Mouse (Mus musculus) mesoderm, embryonic 11.5 days (tissue): Measurements from ENCODE around the gene Plau.
A peak's percentile ranks its signal among the peaks of the same experiment; 100 is the strongest.

ENCODE experiments used
- DNase-seq: peaks from one replicate; pipeline ENCODE4 v3.0.0-alpha.2; 2012; ENCODE audit warnings: low read depth, low spot score

Plau gene

DNA sequence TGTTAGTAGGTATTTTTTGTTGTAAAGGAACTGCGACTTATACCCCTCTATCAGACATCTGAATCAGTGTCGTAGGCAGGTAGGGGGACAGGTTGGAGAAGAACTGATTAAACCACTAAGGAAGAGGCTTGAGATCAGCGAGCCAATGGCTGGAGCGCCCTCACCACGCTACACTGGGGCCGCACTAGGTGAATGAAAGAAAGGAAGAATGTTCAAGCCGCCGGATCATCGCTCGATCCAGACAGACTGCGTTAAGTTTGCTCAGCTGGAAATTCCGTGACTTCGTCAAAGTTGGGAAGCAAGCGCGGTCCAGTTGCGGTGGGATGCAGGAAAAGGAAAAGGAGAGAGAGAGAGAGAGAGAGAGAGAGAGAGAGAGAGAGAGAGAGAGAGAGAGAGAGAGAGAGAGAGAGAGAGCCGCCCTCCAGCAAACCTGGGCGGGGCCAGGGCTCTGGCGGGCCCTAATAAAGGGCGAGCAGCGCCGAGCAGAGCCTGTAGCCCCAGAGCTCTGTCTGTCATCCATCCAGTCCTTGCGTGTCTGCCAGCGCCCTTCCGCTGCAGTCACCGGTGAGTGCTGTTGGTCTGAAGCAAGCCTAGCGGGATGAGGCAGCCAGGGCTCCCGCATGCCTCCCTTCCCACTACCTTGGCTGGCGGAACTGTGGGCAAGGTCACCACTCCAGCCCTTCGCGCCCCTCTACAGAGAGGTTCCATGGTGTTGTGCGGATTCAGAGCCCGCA, at the start of gene Plau:
Plau (plus strand) TSS at position 490 of the 734 bp plus-strand sequence.
- peak; percentile 79 for DNase-seq

DNA sequence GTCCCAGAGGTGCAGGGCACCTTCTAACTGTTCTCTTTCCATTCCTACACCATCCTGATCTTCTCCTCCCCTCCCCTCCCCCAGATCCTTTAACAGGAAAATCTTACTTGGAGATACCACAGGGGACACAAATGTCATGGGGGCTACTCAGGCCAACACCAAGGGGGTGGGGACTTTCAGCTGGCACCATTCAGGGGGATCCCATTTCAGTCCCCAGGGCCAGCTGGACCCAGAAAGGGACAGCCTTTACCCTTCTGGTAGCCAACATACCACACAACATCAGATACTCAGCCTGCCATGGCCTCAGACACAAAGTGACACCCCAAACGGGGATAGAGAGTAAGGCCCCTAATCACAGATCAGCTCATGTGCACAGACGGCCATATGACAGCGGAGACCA, 48.3 kb upstream of the Plau start:
- DNase-seq, result no peak

DNA sequence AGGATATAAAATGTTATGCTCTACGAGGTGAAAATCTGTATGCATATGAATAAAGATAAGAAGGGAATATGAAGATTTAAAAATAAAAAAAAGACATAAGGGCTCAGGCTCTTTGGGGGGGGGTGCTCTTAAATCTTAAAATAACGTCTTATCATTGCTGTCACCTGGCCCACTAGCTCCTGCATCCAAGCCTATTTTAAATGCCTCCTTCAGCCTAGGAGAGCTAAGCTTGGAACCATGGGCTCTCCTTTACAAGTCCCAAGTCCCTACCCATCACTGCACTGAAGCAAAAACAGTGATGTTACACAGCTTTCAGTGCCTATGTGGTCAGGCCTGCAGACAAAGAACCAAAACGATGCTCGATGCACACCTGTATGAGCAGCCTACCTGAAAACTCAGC, 46.9 kb upstream of the Plau start:
- DNase-seq, result no peak

DNA sequence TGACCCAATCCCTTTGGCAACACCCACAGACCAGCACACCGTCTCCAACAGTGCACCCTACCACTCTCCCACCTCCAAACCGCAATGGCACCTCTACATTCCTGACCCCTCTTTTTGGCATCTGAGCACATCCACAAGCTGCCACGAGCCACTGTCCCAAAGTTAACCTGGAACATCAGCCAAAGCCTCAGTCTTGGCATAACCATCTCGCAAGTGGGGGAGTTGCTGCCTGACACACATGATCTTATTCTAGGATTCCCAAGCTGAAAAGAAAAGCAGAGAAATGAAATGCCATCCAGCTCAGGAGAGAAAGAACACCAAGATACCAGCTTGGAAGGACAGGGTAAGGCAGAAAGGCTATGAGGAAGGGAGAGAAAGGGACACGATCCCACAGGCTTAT, 46.0 kb upstream of the Plau start:
- DNase-seq, result no peak

DNA sequence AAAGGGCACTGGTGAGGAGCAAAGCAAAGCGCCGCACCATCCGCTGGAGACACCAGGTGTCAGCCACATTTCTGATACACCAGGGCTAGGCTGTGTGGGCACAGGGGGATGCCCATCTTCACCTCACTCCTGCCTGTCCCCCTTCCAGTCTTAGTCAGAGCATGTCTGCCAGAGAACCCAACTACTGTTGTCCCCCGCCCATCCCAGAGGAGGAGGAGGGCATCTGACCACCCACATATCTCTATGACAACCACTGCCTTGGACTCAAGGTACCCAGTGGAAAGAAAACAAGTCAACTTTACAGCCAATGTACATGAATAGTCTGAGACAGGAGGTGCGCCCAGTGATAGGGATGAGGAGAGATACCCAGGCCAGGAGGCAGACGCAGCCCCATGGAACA, 45.5 kb upstream of the Plau start:
- no peak for DNase-seq

DNA sequence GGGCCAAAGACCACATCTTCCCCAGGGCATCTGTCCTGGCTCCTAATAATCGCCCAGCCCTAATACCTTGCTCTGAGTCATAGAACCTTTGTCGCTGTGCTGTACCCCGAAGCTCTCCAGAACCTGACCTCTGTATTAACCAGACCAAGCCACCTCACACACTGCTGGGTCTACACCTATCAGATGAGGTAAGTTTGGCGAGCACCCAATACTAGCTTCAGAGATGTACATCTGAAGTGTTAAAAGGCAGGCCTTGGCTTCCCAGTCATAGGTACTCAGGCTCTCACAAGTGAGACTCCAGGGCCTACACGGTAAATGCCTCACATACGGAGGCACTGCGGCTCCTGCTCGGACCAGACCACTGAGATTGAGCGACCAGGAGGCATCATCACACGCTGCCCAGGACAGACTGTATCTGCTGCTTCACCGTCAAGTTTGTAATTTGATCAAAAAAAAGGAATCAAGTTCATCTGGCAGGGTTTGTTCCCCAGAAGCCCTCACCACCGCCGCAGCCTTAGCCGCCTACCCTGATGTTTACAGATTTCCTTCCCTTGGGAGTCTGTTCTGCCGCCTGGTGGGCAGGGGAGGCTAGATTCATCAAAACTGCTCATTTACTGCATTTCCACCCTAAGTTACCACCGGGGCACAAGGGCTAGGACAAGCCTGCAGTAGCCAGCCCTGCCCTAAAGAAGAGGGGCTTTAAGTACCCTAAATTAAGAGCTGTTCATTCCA, 44.8 kb upstream of the Plau start:
- no peak for DNase-seq

DNA sequence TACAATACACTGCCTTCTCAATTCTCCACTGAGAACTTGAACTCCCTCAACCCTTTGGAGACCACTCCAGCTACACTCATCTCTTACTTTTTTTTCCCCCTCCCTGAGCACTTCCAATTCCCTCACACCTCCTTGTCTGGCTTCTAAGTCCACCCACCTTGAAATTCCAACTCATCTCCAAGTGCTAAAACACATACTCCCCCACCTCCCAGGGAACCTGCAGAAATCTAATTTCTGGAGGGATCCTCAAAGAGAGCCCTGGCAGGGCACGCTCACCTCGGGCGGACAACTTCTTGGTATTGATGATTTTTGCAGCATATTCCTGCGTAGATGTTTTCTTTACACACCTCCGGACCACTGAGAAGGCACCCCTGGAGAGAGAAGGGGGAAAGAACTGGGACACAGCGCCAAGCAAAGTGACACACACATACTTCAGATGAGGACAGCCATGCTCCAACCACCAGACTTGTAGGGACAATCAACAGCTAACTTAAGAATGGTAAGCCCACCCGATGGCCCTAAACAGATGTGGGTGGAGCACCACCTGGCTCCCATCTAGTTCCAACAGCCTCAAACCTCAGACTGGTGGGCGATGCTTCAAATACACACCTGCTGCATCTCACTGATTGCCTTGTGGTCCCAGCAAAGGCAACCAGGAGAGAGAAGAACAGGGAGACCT, 44.1 kb upstream of the Plau start:
- DNase-seq, result no peak

DNA sequence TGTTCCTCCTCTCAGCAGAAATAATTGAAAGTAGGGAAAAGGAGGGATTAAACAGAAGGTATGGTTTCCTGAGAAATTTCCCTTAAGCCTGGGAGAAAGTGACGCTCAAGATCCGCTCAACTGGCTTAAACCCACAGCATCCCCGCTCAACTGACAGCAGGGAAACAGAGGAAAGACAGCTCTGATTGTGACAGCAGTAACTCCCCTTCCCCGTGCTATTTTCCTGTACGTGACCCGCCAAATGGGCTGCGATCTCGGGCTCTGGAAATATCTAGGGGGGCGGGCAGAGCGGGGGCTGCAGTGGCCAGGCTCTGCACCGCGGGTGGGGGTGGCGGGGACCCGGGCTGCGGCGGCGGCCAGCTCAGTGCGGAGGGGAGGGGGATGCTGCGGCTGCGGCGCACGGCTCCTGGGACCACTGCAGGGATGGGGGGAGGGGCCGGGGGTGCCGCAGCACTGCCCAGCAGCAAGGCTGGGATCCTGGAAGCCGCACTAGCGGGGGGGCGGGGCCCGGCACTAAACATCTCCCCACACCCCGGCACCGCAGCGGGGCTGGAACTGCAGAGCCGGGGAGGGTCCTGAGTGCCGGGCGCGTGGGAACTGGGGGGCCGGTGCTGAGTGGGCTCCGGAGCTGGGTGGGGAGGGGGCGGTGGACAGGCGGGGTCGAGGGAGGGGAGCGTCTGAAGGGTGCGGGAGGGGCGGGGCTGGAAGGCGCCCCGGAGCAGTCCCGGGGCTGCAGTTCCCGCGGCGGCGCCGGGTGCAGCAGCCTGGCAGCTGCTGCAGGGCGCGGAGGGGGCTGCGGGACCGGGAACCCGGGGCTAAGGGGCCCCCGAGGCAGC, 43.3 kb upstream of the Plau start:
- DNase-seq, result peak; percentile 67

DNA sequence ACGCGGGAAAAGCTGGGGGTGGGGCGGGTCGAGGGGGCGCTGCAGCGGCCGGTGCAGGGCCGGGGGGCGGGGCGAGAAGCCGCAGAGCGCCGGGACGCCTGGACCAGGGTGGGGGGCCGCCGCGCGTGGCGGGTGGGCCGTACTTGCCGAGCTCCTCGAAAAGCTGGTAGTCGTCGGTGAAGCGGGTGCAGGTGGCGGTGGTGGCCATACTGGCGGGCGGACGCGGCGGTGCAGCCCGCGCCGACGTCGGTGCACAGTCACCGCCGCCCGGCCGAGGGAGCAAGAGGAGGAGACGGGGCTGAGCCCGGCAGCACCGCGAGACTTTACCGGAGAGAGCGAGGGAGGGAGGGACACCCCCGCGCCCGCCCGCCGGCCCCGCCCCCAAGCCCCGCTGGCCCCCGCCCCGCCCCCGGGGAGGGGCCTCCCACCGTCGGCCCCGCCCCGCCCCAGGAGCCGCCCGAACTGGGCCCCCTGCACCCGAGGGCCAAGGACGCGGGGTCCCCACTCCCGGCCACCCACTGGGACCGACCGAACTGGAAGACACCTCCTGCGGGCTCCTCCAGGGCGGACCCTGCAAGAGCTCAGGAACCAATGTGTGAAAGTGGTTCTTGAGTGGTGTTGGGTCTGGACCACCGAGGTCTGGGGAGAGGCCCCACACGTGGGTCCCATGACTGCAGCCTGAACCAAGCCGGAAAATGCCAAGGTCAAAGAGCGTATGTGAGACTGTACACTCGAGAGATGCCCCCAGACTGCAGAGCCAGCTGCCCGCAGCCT, 42.5 kb upstream of the Plau start, which contains the start of gene Camk2g:
Camk2g (minus strand) TSS at position 331 of the 774 bp plus-strand sequence.
- peak; percentile 85 for DNase-seq

DNA sequence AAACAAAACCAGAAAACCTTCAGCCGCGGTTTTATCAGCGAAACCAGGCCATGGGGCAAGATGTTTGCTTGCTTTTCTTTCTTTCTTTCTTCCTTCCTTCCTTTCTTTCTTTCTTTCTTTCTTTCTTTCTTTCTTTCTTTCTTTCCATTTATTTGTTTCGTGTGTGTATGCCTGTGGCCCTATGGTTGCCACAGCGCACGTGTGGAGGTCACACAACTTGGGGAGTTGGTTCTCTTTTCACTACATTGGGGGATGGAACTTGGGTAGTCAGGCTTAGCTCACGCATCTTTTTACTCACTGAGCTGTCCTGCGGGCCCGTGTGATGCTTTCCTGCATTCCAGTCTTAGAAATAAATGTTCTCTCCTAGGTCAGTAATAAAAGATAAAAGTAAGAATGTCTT, 41.9 kb upstream of the Plau start:
- DNase-seq, result no peak

DNA sequence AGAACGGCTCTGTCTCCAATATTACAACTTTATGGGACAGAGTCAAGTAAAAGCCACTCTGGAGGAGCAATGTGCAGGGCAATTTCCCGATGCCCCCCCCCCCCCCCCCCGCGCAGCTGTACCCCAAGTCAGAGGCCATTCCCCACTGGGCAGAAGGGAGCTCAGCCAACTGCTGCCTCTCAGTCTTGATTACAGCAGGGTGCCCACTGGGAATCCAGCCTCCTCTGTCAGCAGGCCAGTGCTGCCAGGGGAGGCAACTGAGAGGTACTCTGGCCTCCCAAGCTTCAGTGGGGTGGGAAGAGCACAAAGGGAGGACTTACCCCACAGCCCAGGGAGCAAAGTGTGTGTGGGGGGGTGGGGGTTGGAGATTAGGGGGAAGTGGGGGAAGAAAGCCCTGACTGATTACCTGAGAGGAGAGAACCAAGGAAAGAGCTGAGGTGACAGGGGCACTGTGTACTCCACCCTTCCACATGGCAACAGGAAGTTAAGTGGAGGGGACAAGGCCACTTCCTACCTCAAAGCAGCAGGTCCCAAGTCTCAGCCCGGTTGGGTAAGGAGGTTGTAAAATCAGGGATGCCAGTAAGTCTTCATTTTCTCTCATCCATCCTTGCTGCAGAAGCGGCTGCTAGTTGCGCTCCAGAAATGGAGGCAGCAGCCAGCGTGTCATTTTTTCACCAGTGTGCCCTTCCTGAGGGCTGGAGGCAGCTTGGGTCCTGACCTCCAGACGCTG, 40.9 kb upstream of the Plau start:
- no peak for DNase-seq

DNA sequence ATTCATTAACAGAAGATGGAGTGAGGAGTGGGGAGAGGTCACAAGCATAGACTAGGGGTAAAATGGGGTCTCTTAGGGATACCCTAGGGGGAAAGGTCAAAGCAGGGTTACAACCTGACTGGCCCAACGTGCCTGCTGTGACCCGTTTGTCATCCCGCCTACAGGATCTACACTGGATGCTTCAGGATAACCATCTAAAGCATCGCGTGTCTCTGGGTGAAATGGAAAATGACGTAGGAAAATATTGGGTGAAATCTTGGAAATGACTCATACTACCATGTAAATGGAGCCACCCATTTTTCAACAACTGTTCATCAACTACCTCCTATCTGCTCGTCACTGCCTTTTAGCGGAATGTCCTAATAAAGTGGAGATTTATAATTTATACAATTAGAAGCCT, 40.3 kb upstream of the Plau start:
- no peak for DNase-seq

DNA sequence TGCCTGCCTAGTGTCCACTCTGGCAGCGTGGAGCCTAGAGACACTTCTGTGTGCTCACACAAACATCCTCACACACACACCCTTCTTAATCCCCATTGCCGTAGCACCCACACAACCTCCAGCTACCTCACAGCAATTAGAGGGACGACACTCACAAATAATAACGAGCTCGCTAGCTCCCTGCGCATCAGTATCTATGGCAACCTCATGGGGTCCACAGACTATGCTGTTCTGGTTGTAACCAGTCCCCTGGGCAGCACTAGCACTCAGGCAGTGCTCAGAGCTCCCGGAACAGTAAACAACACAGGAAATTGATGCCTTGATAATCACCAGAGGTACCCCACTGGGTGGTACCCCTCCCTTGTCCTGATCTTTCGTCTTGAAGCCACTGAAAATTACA, 39.8 kb upstream of the Plau start:
- DNase-seq, result peak; percentile 26

DNA sequence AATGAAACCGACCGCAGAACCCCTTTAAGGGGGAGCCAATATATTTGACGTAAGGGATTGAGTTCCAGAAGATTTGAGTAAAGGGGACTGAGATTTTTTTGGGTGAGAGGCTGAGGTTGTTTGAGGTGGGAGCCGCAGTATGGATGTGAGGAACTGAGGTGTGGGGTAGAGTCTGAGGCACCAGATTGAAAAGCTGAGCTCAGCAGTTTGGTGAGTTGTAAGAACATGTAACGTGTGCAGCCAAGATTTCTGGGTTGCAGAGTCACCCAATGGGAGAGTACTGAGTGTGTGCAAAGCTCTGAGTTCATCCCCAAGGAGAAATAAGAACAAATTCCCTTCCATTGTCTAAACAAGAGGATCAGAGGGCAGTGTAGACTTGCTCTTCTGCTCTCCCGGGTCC, 38.2 kb upstream of the Plau start:
- DNase-seq, result no peak

DNA sequence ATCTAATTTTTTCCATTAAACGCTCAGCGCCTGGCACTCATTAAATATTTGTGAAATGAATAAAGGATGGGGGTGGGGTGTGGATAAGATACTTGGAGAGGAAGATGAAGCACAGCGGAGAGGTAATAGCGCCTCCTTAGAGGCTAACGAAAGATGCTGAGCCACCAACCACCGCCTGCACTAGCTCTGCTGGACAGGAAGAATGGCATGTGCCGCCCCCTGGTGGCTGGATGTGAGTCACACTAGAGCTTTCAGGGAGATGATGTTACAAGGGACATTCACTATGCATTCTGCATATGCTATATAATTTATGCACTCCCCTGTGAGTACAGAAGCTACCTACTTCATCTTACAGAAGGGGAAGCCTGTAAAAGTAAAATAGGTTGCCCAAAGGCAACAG, 37.7 kb upstream of the Plau start:
- peak; percentile 83 for DNase-seq

DNA sequence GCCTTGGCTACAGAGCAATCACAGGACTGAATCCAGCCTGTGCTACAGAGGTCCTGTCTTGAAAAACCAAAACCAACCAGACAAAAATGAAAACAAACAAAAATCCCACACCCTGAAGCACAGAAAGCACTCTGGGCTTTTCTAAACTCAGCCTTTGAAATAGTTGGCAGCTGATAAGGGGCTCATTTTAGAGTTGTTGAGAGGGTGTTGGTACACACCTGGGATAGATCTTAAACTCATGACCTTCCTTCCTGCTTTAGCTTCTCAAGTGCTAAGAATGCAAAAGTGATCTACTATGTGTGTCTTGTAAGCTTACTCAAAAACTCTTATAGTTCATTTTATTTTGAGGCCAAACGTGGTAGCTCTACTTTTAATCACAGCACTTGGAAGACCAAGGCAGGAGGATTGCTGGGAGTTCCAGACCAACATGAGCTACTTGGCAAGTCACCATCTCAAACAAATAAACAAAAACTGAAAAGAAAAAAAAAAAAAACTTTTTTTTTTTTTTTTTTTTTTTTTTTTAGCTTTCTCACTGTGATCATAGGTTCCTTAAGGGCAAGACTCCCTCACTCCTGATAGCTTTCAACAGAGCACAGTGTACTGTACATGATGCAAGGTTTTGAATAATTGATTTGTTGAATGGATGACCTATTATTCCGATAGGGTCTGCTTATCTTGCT, 33.4 kb upstream of the Plau start:
- DNase-seq, result no peak

DNA sequence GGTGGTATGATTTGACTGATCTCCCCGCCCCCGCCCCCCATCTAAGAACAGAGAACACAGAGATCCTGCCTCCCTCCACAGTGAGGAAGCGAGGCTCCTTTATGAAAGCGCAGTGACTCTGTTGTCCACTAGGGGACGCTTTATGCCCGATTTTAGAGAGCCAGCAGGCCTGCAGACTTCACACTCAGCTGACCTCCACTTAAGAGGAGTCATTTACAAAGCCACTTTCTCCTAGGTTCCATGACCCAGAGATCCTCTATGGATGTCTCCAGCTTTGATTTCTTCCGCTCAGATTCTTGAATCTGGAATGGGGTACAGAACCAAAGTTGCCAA, 32.9 kb upstream of the Plau start:
- DNase-seq, result peak; percentile 88

DNA sequence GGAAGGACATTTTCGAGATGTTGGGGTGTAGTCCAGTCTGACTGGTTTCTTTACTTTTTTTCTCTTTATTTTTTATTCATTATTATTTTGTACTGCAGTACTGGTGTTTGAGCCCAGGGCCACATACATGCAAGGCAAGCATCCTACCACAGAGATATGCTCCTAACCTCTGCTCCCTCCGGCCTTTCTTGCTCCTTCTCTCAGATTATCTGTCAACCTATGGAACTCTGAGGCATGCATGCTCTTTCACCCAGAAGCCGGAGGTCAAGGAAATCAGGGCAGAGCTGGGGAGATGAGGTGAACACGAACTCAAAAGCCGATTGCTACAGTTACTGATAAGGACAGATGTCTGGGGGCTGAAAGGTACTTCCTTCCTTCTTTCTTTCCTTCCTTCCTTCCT, 32.0 kb upstream of the Plau start:
- no peak for DNase-seq

DNA sequence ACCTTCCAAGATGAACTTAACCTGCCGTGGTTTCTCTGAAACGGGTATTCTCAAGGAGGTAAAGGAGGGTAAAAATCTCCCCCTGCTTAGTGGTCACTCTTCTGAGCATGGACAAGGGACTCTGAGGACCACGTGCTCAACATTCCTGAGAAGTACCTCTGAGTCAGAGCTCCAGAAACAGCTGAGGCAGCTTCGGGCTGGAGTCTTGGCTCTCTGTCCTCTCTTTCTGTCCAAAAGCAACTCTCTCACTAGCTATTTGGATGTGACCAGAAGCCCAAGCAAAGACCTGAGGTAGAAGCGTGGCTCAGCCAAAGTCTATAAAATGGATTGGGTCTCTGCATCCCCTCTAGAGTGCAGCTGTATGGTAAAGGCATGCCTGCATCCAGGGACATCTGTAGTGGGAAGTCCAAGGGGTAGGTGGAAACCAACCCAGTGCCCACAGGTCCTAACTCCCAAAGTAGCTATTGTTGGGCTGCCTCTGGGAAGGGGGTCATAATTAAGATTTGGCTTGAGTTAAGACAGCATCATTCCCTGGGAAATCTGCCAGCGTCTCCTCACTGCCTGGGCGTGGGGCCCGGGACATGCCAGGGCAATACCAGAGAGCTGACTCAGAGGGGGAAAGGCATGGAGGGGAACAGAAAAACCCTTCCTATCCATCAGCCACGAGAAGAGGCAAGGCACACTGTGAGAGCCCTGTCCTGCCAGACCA, 31.3 kb upstream of the Plau start:
- no peak for DNase-seq
